Mouse (Mus musculus): ENCODE measurements at regions not wholly inside any gene's neighbourhood (a gene's known extent, or its start where the extent isn't known, plus 50 kb on each side); places are given as distances from the start of the nearest gene placed in this dataset.

- Histone ChIP-seq H3K36me3 (ENCODE audit: control insufficient read depth, insufficient read depth, low read length) (no peaks in the 10 kb centered on the region), H3K27ac (replicated peaks in 1 of 2; ENCODE audit: control insufficient read depth in 1 of 2, insufficient read depth in 1 of 2, low read depth in 2 of 2, low read length in 2 of 2) (no peak overlapping the region), H3K4me3 (ENCODE audit: control insufficient read depth in 1 of 2, insufficient read depth in 1 of 2, low read depth in 1 of 2, low read length in 2 of 2) (no peak overlapping the region), H3K9me3 (ENCODE audit: control insufficient read depth, low read length) (0 out of 2 replicates have a peak, but pooled peaks cover 3% of the 10 kb centered on the region), H3K4me1 (ENCODE audit: control insufficient read depth in 2 of 2, insufficient read depth in 2 of 2, low read length in 2 of 2) (peaks cover 0 to 6% of the 10 kb centered on the region in 2 experiments; a peak in 2 of 4 replicates), H3K9ac (ENCODE audit: low read length) (no peak overlapping the region), H3K27me3 (ENCODE audit: control insufficient read depth, insufficient read depth, low read length) (no peaks in the 10 kb centered on the region), H3K4me2 (ENCODE audit: low read length) (no peak overlapping the region)
- ATAC-seq (ENCODE audit: insufficient number of reproducible peaks, insufficient read depth, low FRiP score, low read depth) = no peak
- 68% methylated on average over 4 of the region's 4 CpGs for WGBS
These were observed 244.9 kb upstream of the Jmjd1c start for GRCm38 (mm10) chr10:66850972-66851478.

DNA sequence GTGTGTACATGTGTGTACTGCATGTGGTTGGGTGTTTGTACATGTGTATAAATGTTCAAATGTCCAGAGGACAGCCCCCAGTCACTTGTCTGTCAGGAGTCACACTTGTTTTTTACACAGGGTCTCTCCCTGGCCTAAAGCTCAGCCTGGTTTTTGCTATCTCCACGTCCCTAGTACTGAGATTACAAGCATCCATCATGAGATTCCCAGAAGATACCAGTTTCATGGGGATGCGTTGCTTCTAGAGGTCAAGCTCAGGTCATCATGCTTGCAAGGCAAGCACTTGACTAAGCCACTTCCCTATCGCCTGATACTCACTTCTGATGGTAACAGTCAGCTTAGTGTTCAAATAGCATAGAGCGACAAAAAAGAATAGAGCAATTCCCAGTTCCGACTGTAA, 244.1 kb upstream of the Jmjd1c start:
- WGBS = 50% methylated on average over 5 of the region's 5 CpGs
- H3K9ac ChIP-seq (ENCODE audit: low read length) = no peak overlapping the region
- ATAC-seq (ENCODE audit: insufficient number of reproducible peaks, insufficient read depth, low FRiP score, low read depth) = no peak
- no peaks in the 10 kb centered on the region for H3K36me3 ChIP-seq (ENCODE audit: control insufficient read depth, insufficient read depth, low read length)
- H3K9me3 ChIP-seq (ENCODE audit: control insufficient read depth, low read length) = 0 out of 2 replicates have a peak, but pooled peaks cover 3% of the 10 kb centered on the region
- no peak overlapping the region for H3K4me2 ChIP-seq (ENCODE audit: low read length)
- H3K4me3 ChIP-seq (ENCODE audit: control insufficient read depth in 1 of 2, insufficient read depth in 1 of 2, low read depth in 1 of 2, low read length in 2 of 2) = no peak overlapping the region
- no peak overlapping the region for H3K27ac ChIP-seq (replicated peaks in 1 of 2; ENCODE audit: control insufficient read depth in 1 of 2, insufficient read depth in 1 of 2, low read depth in 2 of 2, low read length in 2 of 2)
- H3K4me1 ChIP-seq (ENCODE audit: control insufficient read depth in 2 of 2, insufficient read depth in 2 of 2, low read length in 2 of 2) = peaks cover 0 to 6% of the 10 kb centered on the region in 2 experiments; a peak in 2 of 4 replicates
- no peaks in the 10 kb centered on the region for H3K27me3 ChIP-seq (ENCODE audit: control insufficient read depth, insufficient read depth, low read length)

DNA sequence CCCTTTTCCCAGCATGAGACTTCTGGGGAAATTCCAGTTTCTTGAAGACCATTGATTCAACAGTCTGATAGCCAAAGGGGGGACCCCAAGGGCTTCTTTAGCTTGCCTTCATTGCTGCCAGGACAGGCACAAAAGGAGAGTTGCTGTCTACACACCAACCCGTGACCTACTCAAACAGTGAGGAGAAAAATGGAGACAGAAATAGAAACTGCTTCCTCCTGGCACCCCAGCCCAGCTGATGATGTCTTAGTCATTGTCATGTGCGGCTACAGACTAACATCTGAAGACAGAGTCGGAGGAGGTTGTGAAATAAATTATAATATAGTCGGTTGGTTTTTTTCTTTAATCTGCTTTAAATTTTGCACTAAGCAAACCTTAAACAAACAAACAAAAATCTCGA, 243.2 kb upstream of the Jmjd1c start:
- 32% methylated on average over 5 of the region's 5 CpGs for WGBS
- Histone ChIP-seq H3K27me3 (ENCODE audit: control insufficient read depth, insufficient read depth, low read length) (no peaks in the 10 kb centered on the region), H3K4me2 (ENCODE audit: low read length) (peak overlapping the region; percentile 53), H3K9me3 (ENCODE audit: control insufficient read depth, low read length) (0 out of 2 replicates have a peak, but pooled peaks cover 3% of the 10 kb centered on the region), H3K4me1 (ENCODE audit: control insufficient read depth in 2 of 2, insufficient read depth in 2 of 2, low read length in 2 of 2) (peaks cover 0 to 6% of the 10 kb centered on the region in 2 experiments; a peak in 2 of 4 replicates), H3K4me3 (ENCODE audit: control insufficient read depth in 1 of 2, insufficient read depth in 1 of 2, low read depth in 1 of 2, low read length in 2 of 2) (peak overlapping the region in 1 of 2 experiments; percentile 18; a peak in 1 of 4 replicates), H3K9ac (ENCODE audit: low read length) (peak overlapping the region; percentile 60; the same call in 1 of the 2 replicates), H3K36me3 (ENCODE audit: control insufficient read depth, insufficient read depth, low read length) (no peaks in the 10 kb centered on the region), H3K27ac (replicated peaks in 1 of 2; ENCODE audit: control insufficient read depth in 1 of 2, insufficient read depth in 1 of 2, low read depth in 2 of 2, low read length in 2 of 2) (no peak overlapping the region)
- ATAC-seq (ENCODE audit: insufficient number of reproducible peaks, insufficient read depth, low FRiP score, low read depth) = no peak

GRCm38 (mm10) chr10:66853258-66853657, 242.7 kb upstream of the Jmjd1c start:
- no peak overlapping the region for H3K27ac ChIP-seq (replicated peaks in 1 of 2; ENCODE audit: control insufficient read depth in 1 of 2, insufficient read depth in 1 of 2, low read depth in 2 of 2, low read length in 2 of 2)
- peak overlapping the region; percentile 60 for H3K9ac ChIP-seq (ENCODE audit: low read length)
- WGBS = 9% methylated on average over 13 of the region's 13 CpGs
- ATAC-seq (ENCODE audit: insufficient number of reproducible peaks, insufficient read depth, low FRiP score, low read depth) = no peak
- H3K9me3 ChIP-seq (ENCODE audit: control insufficient read depth, low read length) = 0 out of 2 replicates have a peak, but pooled peaks cover 3% of the 10 kb centered on the region
- peaks cover 0 to 6% of the 10 kb centered on the region in 2 experiments; a peak in 2 of 4 replicates for H3K4me1 ChIP-seq (ENCODE audit: control insufficient read depth in 2 of 2, insufficient read depth in 2 of 2, low read length in 2 of 2)
- peak overlapping the region in 1 of 2 experiments; percentile 18; a peak in 2 of 4 replicates for H3K4me3 ChIP-seq (ENCODE audit: control insufficient read depth in 1 of 2, insufficient read depth in 1 of 2, low read depth in 1 of 2, low read length in 2 of 2)
- H3K4me2 ChIP-seq (ENCODE audit: low read length) = peak overlapping the region; percentile 53
- H3K36me3 ChIP-seq (ENCODE audit: control insufficient read depth, insufficient read depth, low read length) = no peaks in the 10 kb centered on the region
- no peaks in the 10 kb centered on the region for H3K27me3 ChIP-seq (ENCODE audit: control insufficient read depth, insufficient read depth, low read length)

GRCm38 (mm10) chr10:66854895-66855294, 241.0 kb upstream of the Jmjd1c start:
- 87% methylated on average over 9 of the region's 9 CpGs for WGBS
- Histone ChIP-seq H3K9ac (ENCODE audit: low read length) (no peak overlapping the region), H3K9me3 (ENCODE audit: control insufficient read depth, low read length) (0 out of 2 replicates have a peak, but pooled peaks cover 3% of the 10 kb centered on the region), H3K27me3 (ENCODE audit: control insufficient read depth, insufficient read depth, low read length) (no peaks in the 10 kb centered on the region), H3K4me3 (ENCODE audit: control insufficient read depth in 1 of 2, insufficient read depth in 1 of 2, low read depth in 1 of 2, low read length in 2 of 2) (no peak overlapping the region), H3K4me1 (ENCODE audit: control insufficient read depth in 2 of 2, insufficient read depth in 2 of 2, low read length in 2 of 2) (peaks cover 0 to 6% of the 10 kb centered on the region in 2 experiments; a peak in 2 of 4 replicates), H3K4me2 (ENCODE audit: low read length) (no peak overlapping the region), H3K27ac (replicated peaks in 1 of 2; ENCODE audit: control insufficient read depth in 1 of 2, insufficient read depth in 1 of 2, low read depth in 2 of 2, low read length in 2 of 2) (no peak overlapping the region), H3K36me3 (ENCODE audit: control insufficient read depth, insufficient read depth, low read length) (no peaks in the 10 kb centered on the region)
- ATAC-seq (ENCODE audit: insufficient number of reproducible peaks, insufficient read depth, low FRiP score, low read depth) = no peak

DNA sequence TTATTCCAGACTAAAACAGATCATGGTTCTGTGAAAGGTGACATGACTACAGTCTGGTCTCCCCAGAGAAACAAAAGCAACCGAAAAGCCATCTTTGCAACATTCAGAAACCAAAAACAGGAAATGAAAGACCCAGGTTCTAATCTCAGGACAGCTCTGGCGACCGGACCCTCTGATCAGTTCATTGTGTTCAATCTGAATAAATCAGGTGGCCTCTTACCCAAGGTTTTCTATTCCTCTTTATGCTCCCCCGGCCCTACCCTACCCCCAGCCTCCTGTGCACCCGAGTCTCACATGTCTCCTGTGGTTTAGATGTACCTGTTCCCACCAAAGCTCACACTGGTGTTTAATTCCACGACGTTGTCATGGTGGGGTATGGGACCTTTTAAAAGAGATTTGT, 238.6 kb upstream of the Jmjd1c start:
- no peaks in the 10 kb centered on the region for H3K27me3 ChIP-seq (ENCODE audit: control insufficient read depth, insufficient read depth, low read length)
- H3K27ac ChIP-seq (replicated peaks in 1 of 2; ENCODE audit: control insufficient read depth in 1 of 2, insufficient read depth in 1 of 2, low read depth in 2 of 2, low read length in 2 of 2) = no peak overlapping the region
- H3K4me1 ChIP-seq (ENCODE audit: control insufficient read depth in 2 of 2, insufficient read depth in 2 of 2, low read length in 2 of 2) = peaks cover 0 to 6% of the 10 kb centered on the region in 2 experiments; a peak in 2 of 4 replicates
- WGBS = 81% methylated on average over 7 of the region's 7 CpGs
- no peak overlapping the region for H3K4me2 ChIP-seq (ENCODE audit: low read length)
- no peak overlapping the region for H3K4me3 ChIP-seq (ENCODE audit: control insufficient read depth in 1 of 2, insufficient read depth in 1 of 2, low read depth in 1 of 2, low read length in 2 of 2)
- ATAC-seq (ENCODE audit: insufficient number of reproducible peaks, insufficient read depth, low FRiP score, low read depth) = no peak
- 0 out of 2 replicates have a peak, but pooled peaks cover 3% of the 10 kb centered on the region for H3K9me3 ChIP-seq (ENCODE audit: control insufficient read depth, low read length)
- H3K36me3 ChIP-seq (ENCODE audit: control insufficient read depth, insufficient read depth, low read length) = no peaks in the 10 kb centered on the region
- H3K9ac ChIP-seq (ENCODE audit: low read length) = no peak overlapping the region

- no peaks in the 10 kb centered on the region; a peak in 1 of 4 replicates for H3K4me1 ChIP-seq (ENCODE audit: control insufficient read depth in 2 of 2, insufficient read depth in 2 of 2, low read length in 2 of 2)
- H3K9me3 ChIP-seq (ENCODE audit: control insufficient read depth, low read length) = no peaks in the 10 kb centered on the region
- no peak overlapping the region for H3K4me3 ChIP-seq (ENCODE audit: control insufficient read depth in 1 of 2, insufficient read depth in 1 of 2, low read depth in 1 of 2, low read length in 2 of 2)
- H3K27me3 ChIP-seq (ENCODE audit: control insufficient read depth, insufficient read depth, low read length) = no peaks in the 10 kb centered on the region
- H3K27ac ChIP-seq (replicated peaks in 1 of 2; ENCODE audit: control insufficient read depth in 1 of 2, insufficient read depth in 1 of 2, low read depth in 2 of 2, low read length in 2 of 2) = no peak overlapping the region
- H3K9ac ChIP-seq (ENCODE audit: low read length) = no peak overlapping the region
- H3K36me3 ChIP-seq (ENCODE audit: control insufficient read depth, insufficient read depth, low read length) = no peaks in the 10 kb centered on the region
- 76% methylated on average over 1 of the region's 1 CpGs for WGBS
- no peak for ATAC-seq (ENCODE audit: insufficient number of reproducible peaks, insufficient read depth, low FRiP score, low read depth)
- no peak overlapping the region for H3K4me2 ChIP-seq (ENCODE audit: low read length)
These were observed 234.5 kb upstream of the Jmjd1c start for GRCm38 (mm10) chr10:66861421-66861820.
